Mouse (Mus musculus) kidney, postnatal 0 days (tissue): Measurements from ENCODE around the gene Tra2b. TPM values are rescaled to one million over a fixed set of nuclear protein-coding genes. Genes with fewer than 3 reads are reported as not detected.
"Not testable (repeated sequence)": the region's sequence is repeated elsewhere in the genome, so short reads cannot be mapped to it uniquely, and the experiment has no call there.

ENCODE experiments used
- ATAC-seq: fragments of 200-750 bp; cut with Nextera tagmentation; replicated peaks from 2 replicates; pipeline ENCODE4 v1.8.0; 2017; ENCODE audit warnings: low read depth, moderate number of reproducible peaks, moderate TSS enrichment, moderate library complexity; ENCODE audit not compliant: low FRiP score
- DNase-seq: peaks from one replicate; pipeline ENCODE4 v3.0.0-alpha.2; 2016; ENCODE audit warnings: low spot score
- H3K27ac ChIP-seq: fragments of 300-500 bp; sonication (generic); 2 replicates; pipeline ENCODE4 v1.5.1; 2014; ENCODE audit warnings: mild to moderate bottlenecking
- H3K27me3 ChIP-seq: fragments of 300-500 bp; sonication (generic); 2 replicates; pipeline ENCODE4 v1.6.1; 2014; ENCODE audit warnings: low read length, mixed read lengths; ENCODE audit not compliant: insufficient read depth
- H3K36me3 ChIP-seq: fragments of 300-500 bp; sonication (generic); 2 replicates; pipeline ENCODE4 v1.6.1; 2014; ENCODE audit warnings: low read length, mixed read lengths; ENCODE audit not compliant: insufficient read depth
- H3K4me1 ChIP-seq: fragments of 300-500 bp; sonication (generic); replicated peaks from 2 replicates; pipeline ENCODE4 v1.6.1; 2014; ENCODE audit warnings: antibody characterized with exemption, low read length, mixed read lengths; ENCODE audit not compliant: insufficient read depth
- H3K4me2 ChIP-seq: fragments of 300-500 bp; sonication (generic); 2 replicates; pipeline ENCODE4 v1.6.1; 2014; ENCODE audit warnings: mild to moderate bottlenecking, low read length, moderate library complexity, mixed read lengths
- H3K4me3 ChIP-seq: fragments of 300-500 bp; sonication (generic); replicated peaks from 2 replicates; pipeline ENCODE4 v1.5.1; 2014; ENCODE audit warnings: low read depth, low read length
- H3K9ac ChIP-seq: fragments of 300-500 bp; sonication (generic); 2 replicates; pipeline ENCODE4 v1.6.1; 2014; ENCODE audit warnings: low read depth, low read length
- H3K9me3 ChIP-seq: fragments of 300-500 bp; sonication (generic); replicated peaks from 2 replicates; pipeline ENCODE4 v1.6.1; 2016; ENCODE audit warnings: low read length, inconsistent platforms, mixed read lengths
- CTCF ChIP-seq: IDR thresholded peaks from 2 replicates; pipeline ENCODE4 v1.5.1; 2016; ENCODE audit warnings: antibody characterized with exemption, low read depth, mild to moderate bottlenecking, moderate library complexity
- WGBS: fragments of 180-500 bp; shearing (Covaris S2); extraction: QIAGEN DNeasy Blood & Tissue Kit; methylation state at CpG from one replicate; pipeline ENCODE4 v1.1.7; 2014; 5-methylcytosine and 5-hydroxymethylcytosine counted together
- polyA plus RNA-seq: library from polyadenylated mRNA; unstranded; fragments of >200 nt; fragmentation: Nextera tagmentation; extraction: Ambion mirVana; gene quantifications from 2 replicates; pipeline ENCODE4 v1.2.1, GENCODE M21; 2015

The Tra2b gene
- polyA plus RNA-seq: 242 and 280 TPM in 2 replicates

DNA sequence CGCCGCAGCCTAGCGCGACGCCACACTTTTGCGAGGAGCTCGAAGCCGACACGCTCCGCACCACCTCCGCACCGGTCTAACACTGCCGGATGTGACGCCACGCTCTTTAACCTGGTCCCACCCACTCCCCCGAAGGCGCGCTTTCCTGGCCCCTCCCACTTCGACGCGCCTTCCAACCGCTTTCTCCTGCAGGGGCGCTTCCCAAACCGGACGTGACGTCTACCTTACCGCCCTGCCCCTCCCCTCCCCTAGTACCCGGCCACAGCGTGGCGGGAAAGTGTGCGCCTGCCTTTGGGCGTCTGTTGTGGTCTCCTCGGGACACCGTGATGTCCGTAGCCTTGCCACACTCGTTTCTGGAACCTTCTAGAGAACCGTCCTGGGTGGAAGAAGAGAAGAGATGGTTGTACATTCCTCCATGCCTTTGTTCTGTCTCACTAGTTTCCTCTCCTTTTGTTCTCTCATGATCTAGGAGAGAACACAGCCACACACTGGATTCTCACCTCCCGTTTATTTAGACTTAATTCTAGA is at the start of gene Tra2b:
Gene Tra2b, minus strand, starts transcription at position 157 of the 528 bp plus-strand sequence.
- Histone ChIP-seq H3K9me3 (no peaks in the 10 kb centered on the region), H3K9ac (peak within 1 kb of the TSS; percentile 92), H3K4me2 (peak within 1 kb of the TSS; percentile 73), H3K27me3 (no peaks in the 10 kb centered on the region), H3K36me3 (no peaks in the 10 kb centered on the region), H3K27ac (peak within 1 kb of the TSS; percentile 99), H3K4me1 (peaks cover 10% of the 10 kb centered on the region; the same call in 1 of the 2 replicates), H3K4me3 (peak within 1 kb of the TSS; percentile 85)
- ATAC-seq (peak; percentile 98), DNase-seq (peak; percentile 99)
- whole genome bisulfite sequencing: under 1% methylated on average over 38 of the region's 38 CpGs
- TF ChIP-seq CTCF: peak; percentile 50

DNA sequence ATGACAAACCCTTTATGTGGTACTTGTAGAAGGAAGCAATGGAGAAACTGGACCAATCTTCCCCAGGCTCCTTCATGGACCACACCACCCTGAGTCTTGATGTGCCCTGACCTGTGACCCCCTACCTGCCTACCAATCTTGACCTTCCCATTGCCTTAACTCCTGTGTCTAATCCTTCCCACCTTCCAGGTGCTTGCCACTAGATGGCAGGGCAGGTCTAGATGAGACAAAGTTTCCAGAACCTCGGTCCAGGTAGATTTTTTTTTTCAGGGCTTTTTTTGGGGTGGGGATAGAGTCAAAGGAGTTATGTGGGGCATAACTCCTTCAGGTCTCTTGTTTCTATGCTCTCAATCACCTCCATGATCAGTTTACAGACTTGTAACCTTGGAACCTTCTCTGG is 44.8 kb upstream of the Tra2b start:
- TF ChIP-seq CTCF: peak; percentile 85
- H3K27ac ChIP-seq: no peak overlapping the region
- no peaks in the 10 kb centered on the region for H3K36me3 ChIP-seq
- no peak for ATAC-seq
- no peak overlapping the region for H3K9ac ChIP-seq
- no peaks in the 10 kb centered on the region for H3K4me1 ChIP-seq
- WGBS: 26% methylated on average over 1 of the region's 1 CpGs
- no peak overlapping the region for H3K4me3 ChIP-seq
- peak; percentile 44 for DNase-seq
- H3K4me2 ChIP-seq: no peak overlapping the region
- H3K9me3 ChIP-seq: no peaks in the 10 kb centered on the region
- no peaks in the 10 kb centered on the region for H3K27me3 ChIP-seq

DNA sequence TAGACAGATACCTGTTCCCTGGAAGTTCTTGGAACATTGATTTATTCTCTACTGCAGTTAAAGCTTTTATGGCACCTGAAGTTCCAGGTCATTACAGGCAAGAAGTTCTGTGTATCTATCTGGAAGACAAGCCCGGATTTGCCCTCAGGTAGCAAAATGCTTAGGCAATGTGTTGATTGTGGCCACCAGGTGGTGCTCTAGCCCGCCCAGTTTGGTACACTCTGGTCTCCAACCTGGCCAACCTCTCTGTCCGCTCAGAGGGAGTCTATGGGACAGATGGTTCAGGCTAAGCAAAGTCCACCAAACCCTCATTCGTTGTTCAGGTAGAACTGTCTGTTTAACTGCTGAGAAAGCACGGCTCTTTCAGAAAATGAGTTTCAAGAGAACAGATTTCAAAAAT is 36.8 kb upstream of the Tra2b start:
- ATAC-seq (peak; percentile 57; the same call in 1 of the 2 replicates), DNase-seq (peak; percentile 82)
- H3K36me3 ChIP-seq: no peaks in the 10 kb centered on the region
- no peak overlapping the region for H3K4me2 ChIP-seq
- 20% methylated on average over 5 of the region's 5 CpGs for WGBS
- no peak overlapping the region for H3K9ac ChIP-seq
- no peak overlapping the region for H3K27ac ChIP-seq
- no peaks in the 10 kb centered on the region for H3K9me3 ChIP-seq
- H3K4me1 ChIP-seq: no peaks in the 10 kb centered on the region
- H3K4me3 ChIP-seq: no peak overlapping the region
- no peaks in the 10 kb centered on the region for H3K27me3 ChIP-seq
- peak; percentile 86 for TF ChIP-seq CTCF

DNA sequence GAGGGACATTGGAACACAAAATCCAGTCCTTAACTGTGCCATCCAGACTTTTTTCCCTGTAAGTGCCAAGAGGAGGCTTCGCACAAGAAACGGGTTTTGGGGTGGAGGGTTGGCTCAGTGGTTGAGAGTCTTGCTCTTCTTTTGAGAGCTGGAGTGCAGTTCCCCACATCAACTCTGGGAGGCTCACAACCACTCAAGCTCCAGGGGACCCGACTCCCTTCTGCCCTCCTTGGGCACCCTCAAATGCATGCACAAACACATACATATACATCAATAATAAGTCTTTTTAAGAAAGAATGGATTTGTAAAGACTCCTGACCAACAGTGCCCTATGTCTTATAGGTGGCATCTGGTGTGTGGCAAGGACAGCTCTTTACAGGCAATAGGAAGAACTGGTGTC is 35.6 kb upstream of the Tra2b start:
- no peaks in the 10 kb centered on the region for H3K9me3 ChIP-seq
- 0 out of 2 replicates have a peak, but pooled peaks have one; percentile 16 for TF ChIP-seq CTCF
- H3K4me2 ChIP-seq: no peak overlapping the region
- no peaks in the 10 kb centered on the region for H3K27me3 ChIP-seq
- no peaks in the 10 kb centered on the region for H3K36me3 ChIP-seq
- H3K9ac ChIP-seq: no peak overlapping the region
- no peaks in the 10 kb centered on the region for H3K4me1 ChIP-seq
- no peak overlapping the region for H3K27ac ChIP-seq
- WGBS: 70% methylated on average over 3 of the region's 3 CpGs
- no peak overlapping the region for H3K4me3 ChIP-seq
- ATAC-seq (no peak), DNase-seq (no peak)

DNA sequence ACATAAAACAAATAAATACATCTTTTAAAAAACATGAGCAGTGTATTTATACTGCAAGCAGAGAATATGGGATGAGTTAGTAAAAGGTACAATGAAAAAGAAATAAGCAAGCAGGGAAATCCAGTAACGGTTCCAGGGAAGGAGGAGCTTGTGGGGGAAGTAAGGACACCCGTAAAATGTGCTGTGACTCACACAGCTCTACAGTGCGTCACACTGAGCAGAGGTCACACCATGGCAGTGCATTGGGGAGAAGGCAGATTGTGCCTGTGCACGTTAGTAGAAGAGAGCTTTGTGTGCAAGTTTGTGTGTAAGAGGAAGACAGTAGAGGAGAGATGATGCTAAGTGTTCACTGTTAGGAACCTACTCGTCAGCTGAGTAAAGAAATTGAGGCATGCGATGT is 31.1 kb upstream of the Tra2b start:
- Histone ChIP-seq H3K4me1 (no peaks in the 10 kb centered on the region), H3K9me3 (no peaks in the 10 kb centered on the region), H3K27me3 (no peaks in the 10 kb centered on the region), H3K4me2 (no peak overlapping the region), H3K36me3 (no peaks in the 10 kb centered on the region), H3K9ac (no peak overlapping the region), H3K27ac (no peak overlapping the region), H3K4me3 (no peak overlapping the region)
- ATAC-seq (no peak), DNase-seq (no peak)
- TF ChIP-seq CTCF: no peak
- WGBS: 66% methylated on average over 6 of the region's 6 CpGs

DNA sequence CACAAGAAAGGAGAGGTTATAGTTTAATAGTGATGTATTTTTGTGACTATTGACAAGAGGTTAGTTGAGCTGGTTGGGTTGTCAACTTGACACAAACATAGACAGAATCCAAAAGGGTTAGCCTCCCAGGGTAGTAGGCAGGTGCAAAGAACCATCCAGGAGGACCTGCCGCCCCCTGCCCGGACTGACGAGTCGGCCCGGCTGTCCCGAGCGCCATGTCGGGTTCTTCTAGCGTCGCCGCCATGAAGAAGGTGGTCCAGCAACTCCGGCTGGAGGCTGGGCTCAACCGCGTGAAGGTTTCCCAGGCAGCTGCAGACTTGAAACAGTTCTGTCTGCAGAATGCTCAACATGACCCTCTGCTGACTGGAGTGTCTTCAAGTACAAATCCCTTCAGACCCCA is 29.0 kb upstream of the Tra2b start:
- H3K9ac ChIP-seq, ATAC-seq, H3K27me3 ChIP-seq, H3K4me2 ChIP-seq, H3K9me3 ChIP-seq, H3K4me3 ChIP-seq, DNase-seq, H3K36me3 ChIP-seq, H3K27ac ChIP-seq, H3K4me1 ChIP-seq: not testable (repeated sequence)
- 97% methylated on average over 14 of the region's 14 CpGs for WGBS

DNA sequence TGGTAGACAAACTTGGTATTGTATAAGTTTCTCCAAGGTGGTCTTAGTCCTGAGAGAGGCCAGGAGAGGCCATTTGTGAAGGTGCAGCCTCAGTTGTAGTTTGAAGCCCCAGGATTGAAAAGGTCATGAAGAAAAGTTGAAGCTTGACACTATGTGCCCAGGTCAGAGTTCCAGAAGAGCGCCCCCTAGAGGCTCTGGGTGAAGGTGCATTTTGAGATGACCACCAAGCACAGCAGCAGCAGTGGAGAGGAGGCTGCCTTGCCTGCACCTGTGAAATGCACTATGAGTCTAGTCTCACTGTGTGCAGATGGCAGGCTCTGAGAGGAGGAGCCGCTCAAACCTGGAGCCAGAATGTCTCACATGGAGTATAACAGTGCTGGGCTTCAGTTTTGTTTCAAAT is 27.8 kb upstream of the Tra2b start:
- H3K4me1 ChIP-seq: no peaks in the 10 kb centered on the region
- no peak overlapping the region for H3K4me2 ChIP-seq
- H3K27me3 ChIP-seq: no peaks in the 10 kb centered on the region
- no peak overlapping the region for H3K27ac ChIP-seq
- WGBS: 61% methylated on average over 2 of the region's 2 CpGs
- TF ChIP-seq CTCF: peak; percentile 32; the same call in 1 of the 2 replicates
- DNase-seq (no peak), ATAC-seq (no peak)
- no peaks in the 10 kb centered on the region for H3K36me3 ChIP-seq
- H3K4me3 ChIP-seq: no peak overlapping the region
- H3K9ac ChIP-seq: no peak overlapping the region
- no peaks in the 10 kb centered on the region for H3K9me3 ChIP-seq
